Mouse (Mus musculus): ENCODE measurements around the gene Dnmt1. TPM values are rescaled to one million over a fixed set of nuclear protein-coding genes. Genes with fewer than 3 reads are reported as not detected.

Gene Dnmt1
- total RNA-seq, 2 experiments from 2014 or later, result 66.7 to 68.2 TPM

- no peak for DNase-seq
Measured at GRCm38 (mm10) chr9:20879097-20879792, 80.4 kb downstream of the Dnmt1 start, which contains the start of gene Angptl6. Gene Angptl6 (minus strand): TSS chr9:20879727.

GRCm38 (mm10) chr9:20878710-20879065, 81.0 kb downstream of the Dnmt1 start:
- no peak for DNase-seq

GRCm38 (mm10) chr9:20878041-20878709, 81.5 kb downstream of the Dnmt1 start:
- peak; percentile 100 for DNase-seq

- DNase-seq, result no peak
Measured at GRCm38 (mm10) chr9:20877118-20878040, 82.3 kb downstream of the Dnmt1 start.

GRCm38 (mm10) chr9:20876318-20877117, 83.2 kb downstream of the Dnmt1 start:
- DNase-seq, result no peak

GRCm38 (mm10) chr9:20875021-20875790, 84.5 kb downstream of the Dnmt1 start:
- no peak for DNase-seq

- DNase-seq, result no peak
Measured at GRCm38 (mm10) chr9:20873521-20873920, 86.2 kb downstream of the Dnmt1 start.

- no peak for DNase-seq
Measured at GRCm38 (mm10) chr9:20872991-20873390, 86.7 kb downstream of the Dnmt1 start.

- DNase-seq, result peak; percentile 14
Measured at GRCm38 (mm10) chr9:20870211-20871173, 89.2 kb downstream of the Dnmt1 start.

GRCm38 (mm10) chr9:20869246-20869645, 90.4 kb downstream of the Dnmt1 start:
- peak; percentile 37 for DNase-seq

- DNase-seq, result peak; percentile 62
Measured at GRCm38 (mm10) chr9:20868448-20869001, 91.2 kb downstream of the Dnmt1 start, which contains the start of gene A230050P20Rik. Gene A230050P20Rik (plus strand): TSS chr9:20868642.

GRCm38 (mm10) chr9:20866879-20867278, 92.8 kb downstream of the Dnmt1 start:
- no peak for DNase-seq

- no peak for DNase-seq
Measured at GRCm38 (mm10) chr9:20862225-20862624, 97.5 kb downstream of the Dnmt1 start.

- peak; percentile 46 for DNase-seq
Measured at GRCm38 (mm10) chr9:20861821-20862220, 97.9 kb downstream of the Dnmt1 start.

- DNase-seq, result no peak
Measured at GRCm38 (mm10) chr9:20859926-20860325, 99.8 kb downstream of the Dnmt1 start.

Data from heart, postnatal 4 days (tissue).